Mouse (Mus musculus) B cell, adult 2 months (primary cell): ENCODE results near the gene Cdh19.

Experiments
- DNase-seq, 2 experiments: peaks; one replicate each; pipeline ENCODE4 v3.0.0; 2022

The Cdh19 gene

DNA sequence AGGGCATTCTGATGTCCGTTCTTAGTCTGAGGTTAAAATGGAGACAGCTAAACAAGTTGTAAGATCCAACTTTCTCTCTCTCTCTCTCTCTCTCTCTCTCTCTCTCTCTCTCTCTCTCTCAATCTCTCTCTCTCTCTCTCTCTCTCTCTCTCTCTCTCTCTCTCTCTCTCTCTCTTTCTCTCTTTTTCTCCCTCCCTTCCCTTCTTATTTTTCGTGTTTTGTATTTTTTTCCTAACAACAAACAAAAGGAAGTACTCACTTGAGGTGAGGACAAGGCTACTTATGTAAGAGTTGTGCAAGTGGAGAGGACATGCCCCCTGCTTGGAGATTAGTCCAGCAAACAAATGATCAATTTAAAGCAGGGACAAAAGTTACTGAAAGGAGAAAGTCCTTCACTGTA lies at the start of gene Cdh19:
Gene Cdh19, minus strand, starts transcription at position 101 of the 400 bp plus-strand sequence.
- no peak for DNase-seq

DNA sequence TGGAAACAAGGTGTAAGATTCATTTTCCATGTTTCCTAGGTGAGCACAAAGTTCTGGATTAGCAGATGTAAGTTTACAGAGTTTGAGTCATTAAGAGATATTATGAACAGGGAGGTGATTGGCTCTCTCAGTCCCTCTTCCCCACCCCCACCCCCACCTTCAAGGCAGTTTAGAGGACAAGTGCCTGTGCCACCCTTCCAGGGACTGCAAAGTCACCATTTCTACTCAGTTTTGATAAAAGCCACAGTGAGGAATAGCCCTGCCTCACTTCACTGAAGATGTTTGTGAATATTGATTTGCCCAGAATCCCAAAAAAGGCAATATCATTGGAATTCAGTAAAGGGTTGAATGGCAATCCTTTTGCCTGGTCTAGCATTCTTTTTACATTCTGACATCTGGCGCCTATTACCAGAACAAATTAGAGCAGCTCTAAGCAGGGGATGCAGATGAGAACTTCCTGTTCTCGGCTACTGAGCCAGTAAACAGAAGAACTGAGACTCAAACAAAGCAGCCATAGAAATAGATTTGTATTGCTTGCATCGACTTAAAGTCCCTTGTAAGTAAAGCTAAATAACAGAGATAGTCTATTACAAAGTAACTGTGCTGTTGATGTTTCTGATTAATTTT lies 43.2 kb upstream of the Cdh19 start:
- DNase-seq: no peak

DNA sequence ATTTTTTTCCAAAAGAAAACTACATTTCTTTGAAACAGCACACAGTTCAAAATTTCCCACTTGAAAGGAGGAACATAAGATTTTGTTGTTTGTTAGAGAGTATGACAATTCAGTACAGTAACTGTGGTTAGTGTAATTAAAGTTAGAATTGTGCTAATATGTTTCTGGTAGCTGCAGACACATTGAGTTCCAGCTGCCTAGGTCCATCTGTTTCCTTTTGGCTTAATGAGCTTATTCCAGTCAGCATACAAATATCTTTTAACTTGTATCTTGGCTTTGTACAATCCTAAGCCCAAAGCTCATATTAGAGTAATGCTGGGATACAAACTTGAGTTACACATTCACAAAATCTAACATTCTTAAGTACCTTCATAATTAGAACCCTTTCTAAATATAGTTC lies 40.3 kb upstream of the Cdh19 start:
- DNase-seq: no peak

DNA sequence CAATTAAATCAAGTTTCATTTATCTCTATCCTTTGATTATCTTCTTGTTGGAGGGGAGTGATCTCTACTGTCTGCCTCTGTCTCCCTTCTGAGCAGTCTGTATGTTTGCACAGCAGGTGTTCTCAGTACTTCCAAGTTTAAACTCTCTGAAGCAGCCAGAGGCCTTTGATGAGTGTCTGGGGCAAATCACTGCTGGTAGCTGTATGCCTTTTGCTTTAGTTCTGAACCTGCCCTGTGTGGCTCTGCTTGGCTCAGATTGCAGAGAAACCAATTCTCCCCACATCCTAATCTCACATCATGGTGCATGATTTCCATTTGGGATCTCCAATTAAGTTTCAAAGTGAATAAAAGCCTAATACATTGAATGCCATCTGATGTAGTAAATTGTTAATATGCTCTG lies 12.4 kb upstream of the Cdh19 start:
- DNase-seq: no peak

DNA sequence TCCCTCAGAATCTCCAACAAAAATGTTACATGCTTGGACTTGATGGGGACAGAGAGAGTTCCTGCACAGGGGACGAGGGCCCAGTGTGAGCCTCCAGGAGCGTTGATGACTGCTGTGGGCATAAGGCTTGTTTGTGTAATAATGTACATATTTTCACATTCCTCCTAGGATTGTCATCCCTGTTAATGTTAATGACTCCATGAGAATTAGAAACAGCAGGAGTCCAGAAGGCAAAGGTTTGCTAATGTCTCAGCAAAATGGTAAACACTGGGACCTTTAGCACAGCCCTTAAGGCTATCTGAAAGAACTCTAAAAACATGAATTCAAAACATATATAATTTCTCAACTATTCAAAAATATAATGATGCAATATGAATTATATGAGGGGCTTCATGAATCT lies 8.2 kb downstream of the Cdh19 start:
- no peak for DNase-seq

DNA sequence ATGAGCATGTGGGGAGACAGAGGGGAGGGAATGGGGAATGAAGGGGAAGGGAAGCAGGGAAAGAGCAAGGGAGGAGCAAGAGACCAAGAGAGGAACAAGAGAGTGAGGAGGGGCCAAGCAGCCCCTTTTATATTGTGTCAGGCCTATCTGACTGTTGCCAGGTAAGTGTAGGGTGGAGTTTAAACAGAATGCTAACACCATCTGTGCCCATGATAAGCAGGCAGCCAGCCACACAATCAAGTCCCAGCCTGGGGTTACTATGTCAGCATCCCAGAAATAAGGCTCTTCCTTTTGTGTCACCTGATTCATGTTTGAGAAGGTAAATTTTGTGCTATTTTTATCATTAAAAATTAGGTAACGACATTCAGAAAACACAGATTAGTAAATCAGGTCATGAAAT lies 67.6 kb downstream of the Cdh19 start:
- no peak for DNase-seq

DNA sequence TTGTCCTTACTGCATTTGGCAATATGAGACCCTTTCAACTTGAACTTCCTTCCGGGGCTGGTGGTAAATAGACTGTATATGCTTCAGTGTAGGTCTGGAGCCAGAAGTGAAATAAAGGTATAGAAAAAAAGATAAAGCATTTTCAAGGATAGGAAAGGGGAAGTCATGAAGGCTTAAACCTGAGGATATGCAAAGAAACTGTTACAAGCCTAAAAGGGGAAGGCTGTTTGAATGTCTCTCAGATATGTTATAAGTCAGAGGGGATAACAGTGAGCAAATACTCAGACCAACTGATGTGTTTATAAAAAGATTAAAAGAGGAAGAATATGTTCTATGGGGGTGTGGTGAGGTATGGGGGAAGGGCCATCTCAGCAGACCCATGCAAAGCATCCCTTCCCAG lies 68.2 kb downstream of the Cdh19 start:
- no peak for DNase-seq

DNA sequence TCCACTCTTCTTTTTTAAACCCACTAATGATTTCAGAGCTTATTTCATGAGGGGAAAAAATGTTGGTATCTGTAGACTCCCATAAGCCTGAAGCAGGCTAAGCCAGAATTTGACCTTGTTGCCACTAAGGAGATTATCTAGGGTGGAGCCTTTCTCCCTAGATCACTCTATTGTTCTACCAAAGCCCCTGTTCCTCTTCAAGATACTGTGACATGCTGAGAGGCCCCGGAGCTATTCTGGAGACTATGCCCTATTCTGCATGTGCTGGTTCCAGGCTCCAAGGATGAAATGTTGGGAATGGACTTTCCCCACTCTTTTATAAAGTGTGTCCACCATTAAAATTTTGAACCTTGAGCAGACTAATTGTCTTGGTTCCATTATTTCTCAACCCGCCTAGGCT lies 73.1 kb downstream of the Cdh19 start:
- no peak for DNase-seq
